Mouse (Mus musculus): Measurements from ENCODE around the gene Nup210l.
A peak's percentile ranks its signal among the peaks of the same experiment; 100 is the strongest.
"Not testable (repeated sequence)": the region's sequence is repeated elsewhere in the genome, so short reads cannot be mapped to it uniquely, and the experiment has no call there.

Nup210l gene

DNA sequence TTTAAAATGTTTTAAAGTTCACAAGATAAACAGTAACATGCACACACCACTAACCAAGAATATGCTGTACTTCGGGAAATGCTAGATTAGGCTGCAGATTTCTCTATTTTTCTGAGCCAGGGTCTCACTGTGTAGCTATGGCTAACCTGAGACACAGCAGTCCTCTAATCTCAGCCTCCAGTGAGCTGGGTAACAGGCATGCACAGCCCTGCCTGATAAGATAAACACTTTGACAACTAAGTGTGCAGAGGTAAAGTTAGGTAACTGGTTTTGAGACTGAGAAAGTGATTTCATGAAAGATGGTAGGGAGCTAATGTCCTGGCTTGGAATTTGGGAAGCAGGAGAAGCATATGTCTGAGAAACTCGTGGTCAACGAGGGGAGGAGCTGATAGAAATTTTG lies 9.5 kb upstream of the Nup210l start:
- no peak for DNase-seq (ENCODE audit: low read depth, low spot score)

GRCm38 (mm10) chr3:90097928-90098327 lies 6.0 kb upstream of the Nup210l start:
- peak; percentile 68 for DNase-seq (ENCODE audit: low read depth, low spot score)

GRCm38 (mm10) chr3:90101010-90101409 lies 2.9 kb upstream of the Nup210l start:
- DNase-seq (ENCODE audit: low read depth, low spot score): no peak

- no peak for DNase-seq (ENCODE audit: low read depth, low spot score)
These were observed 2.3 kb upstream of the Nup210l start for GRCm38 (mm10) chr3:90101673-90102072.

- DNase-seq (ENCODE audit: low read depth, low spot score): no peak
These were observed 1.7 kb upstream of the Nup210l start for GRCm38 (mm10) chr3:90102239-90102638.

DNA sequence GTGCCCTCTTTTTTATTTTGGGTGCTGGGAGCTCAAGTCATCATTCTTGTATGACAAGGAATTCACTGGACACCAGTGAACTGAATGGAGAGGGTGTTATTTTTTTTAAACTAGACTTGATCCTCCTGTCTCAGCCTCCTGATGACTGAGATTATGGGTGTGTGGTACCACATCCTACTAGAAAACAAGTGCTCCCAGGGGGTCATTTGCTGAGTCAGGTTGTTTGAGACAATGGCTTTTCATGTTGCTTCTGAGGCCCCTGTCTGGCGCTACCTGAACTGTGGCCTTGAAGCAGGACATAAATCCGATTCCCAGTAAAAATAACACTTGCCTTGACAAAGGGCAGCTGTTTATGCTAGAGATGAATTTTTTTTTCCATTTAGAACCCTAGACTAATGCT lies 756 bp upstream of the Nup210l start:
- DNase-seq (ENCODE audit: low read depth, low spot score): no peak

DNA sequence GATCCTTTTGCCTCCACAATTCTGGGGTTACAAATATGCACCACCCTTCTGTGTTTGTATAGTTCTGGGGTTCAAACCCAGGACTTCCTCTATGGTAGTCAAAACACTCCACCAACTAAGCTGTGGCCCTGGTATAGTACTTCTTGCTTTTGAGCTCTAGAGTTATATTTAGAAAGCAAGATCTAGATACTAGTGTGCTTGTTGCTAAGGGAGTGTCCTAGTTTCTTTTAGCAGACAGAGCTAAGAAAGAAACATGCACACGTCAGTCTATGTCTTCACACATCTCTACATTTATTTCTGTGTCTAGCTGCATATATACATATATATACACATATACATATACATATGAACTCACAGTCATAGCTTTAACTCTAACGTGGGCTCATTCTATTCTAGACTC lies 7.8 kb downstream of the Nup210l start:
- peak; percentile 56 for DNase-seq (ENCODE audit: low read depth, low spot score)

- peak; percentile 25 for DNase-seq (ENCODE audit: low read depth, low spot score)
These were observed 10.4 kb downstream of the Nup210l start for GRCm38 (mm10) chr3:90114342-90114741.

GRCm38 (mm10) chr3:90115526-90115925 lies 11.6 kb downstream of the Nup210l start:
- DNase-seq (ENCODE audit: low read depth, low spot score): no peak

DNA sequence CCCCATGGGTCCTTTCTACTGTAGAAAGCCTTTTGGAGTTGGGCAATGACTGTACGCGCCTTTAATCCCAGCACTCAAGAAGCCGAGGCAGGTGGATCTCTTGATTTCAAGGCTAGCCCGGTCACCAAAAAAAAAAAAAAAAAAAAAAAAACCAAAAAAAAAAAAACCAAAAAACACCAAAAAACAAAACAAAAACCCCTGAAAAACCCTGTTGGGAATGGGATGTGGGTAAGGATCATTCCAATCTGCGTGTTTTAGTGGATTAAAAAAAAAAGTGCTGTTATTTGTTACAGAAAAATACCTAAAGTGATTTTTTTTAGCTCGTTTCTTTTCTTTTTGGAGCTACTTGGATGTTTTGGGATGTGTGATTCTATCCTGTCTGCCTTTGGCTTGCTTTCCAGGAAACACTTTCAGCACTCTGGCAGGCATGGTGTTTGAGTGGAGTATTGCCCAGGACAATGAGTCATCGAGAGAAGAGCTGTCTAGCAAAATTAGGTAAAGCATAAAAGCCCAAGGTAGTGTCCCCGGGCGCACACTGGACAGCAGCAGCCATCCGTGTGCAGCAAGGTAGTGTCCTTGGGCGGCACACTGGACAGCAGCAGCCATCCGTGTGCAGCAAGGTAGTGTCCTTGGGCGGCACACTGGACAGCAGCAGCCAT lies 14.3 kb downstream of the Nup210l start:
- peak; percentile 90 for DNase-seq (ENCODE audit: low read depth, low spot score)

- not testable (repeated sequence) for DNase-seq (ENCODE audit: low read depth, low spot score)
These were observed 18.1 kb downstream of the Nup210l start for GRCm38 (mm10) chr3:90122036-90122435.

DNA sequence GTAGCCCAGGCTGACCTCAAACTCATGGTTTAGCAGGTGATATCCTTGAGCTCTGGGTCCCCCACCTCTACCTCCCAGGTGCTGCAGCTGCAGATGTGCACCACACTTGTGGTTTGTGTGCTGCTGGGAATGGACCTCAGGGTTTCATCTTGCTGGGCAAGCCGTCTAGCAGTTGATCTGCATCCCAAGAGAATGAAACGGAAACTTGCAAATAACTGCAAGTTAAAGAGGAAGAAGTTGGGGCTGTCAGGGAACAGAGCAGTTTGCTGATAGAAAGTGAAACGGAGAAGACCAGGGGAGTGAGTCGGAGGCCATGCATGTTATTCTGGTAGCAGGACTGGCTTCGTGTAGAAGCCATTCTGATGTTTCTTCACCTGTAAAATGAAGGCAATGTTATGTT lies 21.8 kb downstream of the Nup210l start:
- no peak for DNase-seq (ENCODE audit: low read depth, low spot score)

DNA sequence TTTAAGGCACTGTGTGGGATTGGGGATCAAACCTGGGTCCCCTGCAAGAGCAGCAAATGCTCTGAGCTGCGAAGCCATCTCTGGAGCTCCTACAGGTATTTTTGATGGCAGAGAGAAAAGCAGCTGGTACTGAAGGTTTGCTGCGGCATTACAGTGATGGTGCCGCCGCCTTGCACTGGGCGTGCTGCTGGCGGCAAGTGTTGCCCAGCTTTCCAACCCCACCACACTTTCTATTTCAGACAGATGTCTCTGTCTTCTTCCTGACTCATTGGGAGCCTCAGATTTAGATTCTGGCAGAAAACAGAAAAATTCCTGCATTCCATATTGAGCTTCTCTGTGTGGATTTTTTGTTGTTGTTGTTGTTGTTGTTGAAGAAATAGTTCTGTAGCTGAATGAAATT lies 23.9 kb downstream of the Nup210l start:
- peak; percentile 71 for DNase-seq (ENCODE audit: low read depth, low spot score)

DNA sequence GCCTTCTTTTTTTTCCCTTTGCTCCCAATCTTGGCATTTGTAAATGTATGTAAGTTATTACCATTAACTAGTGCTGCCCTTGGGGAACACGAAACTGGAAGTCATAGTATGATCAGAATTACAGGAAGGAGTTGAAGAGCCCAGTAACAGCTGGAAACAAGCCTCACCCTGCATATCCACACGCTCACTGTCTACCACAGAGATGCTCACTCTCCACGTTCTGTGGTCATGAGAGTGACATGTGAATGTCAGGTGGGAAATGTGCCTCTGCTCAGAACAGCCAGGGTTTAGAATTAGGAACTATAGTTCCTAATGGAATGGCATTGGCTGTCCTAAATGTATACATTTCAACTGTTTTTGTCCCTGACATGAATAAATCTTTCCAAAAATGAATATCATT lies 28.8 kb downstream of the Nup210l start:
- no peak for DNase-seq (ENCODE audit: low read depth, low spot score)

- DNase-seq (ENCODE audit: low read depth, low spot score): no peak
These were observed 29.4 kb downstream of the Nup210l start for GRCm38 (mm10) chr3:90133331-90133730.

GRCm38 (mm10) chr3:90134483-90134882 lies 30.6 kb downstream of the Nup210l start:
- DNase-seq (ENCODE audit: low read depth, low spot score): no peak

DNA sequence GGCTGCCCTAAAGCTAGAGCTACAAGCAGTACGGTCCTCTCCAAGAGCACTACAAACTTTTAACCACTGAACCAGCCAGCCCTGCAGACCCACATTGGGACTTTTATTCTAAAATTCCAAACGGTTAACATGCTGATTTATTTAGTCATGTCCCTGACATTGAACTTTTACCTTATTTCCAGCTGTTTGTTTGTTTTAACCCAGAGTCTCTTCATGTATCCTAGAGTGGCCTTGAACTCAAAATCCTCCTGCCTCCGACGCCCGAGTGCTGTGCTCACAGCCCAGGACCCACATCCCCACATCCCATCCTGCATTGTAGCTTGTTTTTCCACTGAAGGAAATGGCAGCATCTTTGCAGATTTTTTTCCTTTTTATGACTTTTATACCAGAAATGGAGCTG lies 31.1 kb downstream of the Nup210l start:
- no peak for DNase-seq (ENCODE audit: low read depth, low spot score)

DNA sequence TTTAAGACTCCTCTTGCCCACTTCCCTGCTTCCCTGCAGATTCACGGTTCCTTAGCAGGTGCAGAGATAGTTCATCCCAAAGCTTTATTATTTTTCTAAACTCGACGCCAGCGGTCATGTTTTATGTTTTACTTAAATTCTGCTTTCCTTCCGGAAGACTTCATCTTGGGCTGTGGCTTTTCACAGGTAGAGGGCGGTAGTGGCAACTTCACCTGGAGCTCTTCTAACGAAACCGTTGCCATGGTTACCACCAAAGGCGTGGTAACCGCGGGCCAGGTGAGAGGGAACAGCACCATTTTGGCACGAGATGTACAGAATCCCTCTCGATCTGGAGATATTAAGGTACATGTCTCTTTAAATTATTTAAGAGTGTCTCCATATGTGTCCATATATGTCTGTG lies 32.7 kb downstream of the Nup210l start:
- peak; percentile 28 for DNase-seq (ENCODE audit: low read depth, low spot score)

GRCm38 (mm10) chr3:90137606-90138005 lies 33.7 kb downstream of the Nup210l start:
- DNase-seq (ENCODE audit: low read depth, low spot score): no peak

GRCm38 (mm10) chr3:90139962-90140361 lies 36.0 kb downstream of the Nup210l start:
- DNase-seq (ENCODE audit: low read depth, low spot score): no peak

DNA sequence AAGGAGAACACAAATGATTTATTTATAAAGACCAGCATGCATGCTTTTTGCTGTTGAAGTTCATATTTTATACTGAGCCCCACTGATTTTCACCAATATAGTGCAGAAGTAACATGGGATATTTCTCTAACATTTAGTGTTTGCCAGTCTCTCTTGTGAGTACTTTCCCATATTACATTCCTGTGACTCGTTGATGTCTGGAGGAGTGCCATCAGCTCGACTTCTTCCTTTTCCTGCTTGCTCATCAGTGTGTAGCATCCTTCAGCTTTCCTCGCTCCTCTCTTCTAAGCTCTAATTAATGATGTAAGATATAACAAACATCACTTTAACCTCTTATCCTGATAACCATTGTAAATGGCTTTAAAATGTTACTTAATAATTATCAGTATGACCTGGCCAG lies 41.5 kb downstream of the Nup210l start:
- DNase-seq (ENCODE audit: low read depth, low spot score): peak; percentile 5

DNA sequence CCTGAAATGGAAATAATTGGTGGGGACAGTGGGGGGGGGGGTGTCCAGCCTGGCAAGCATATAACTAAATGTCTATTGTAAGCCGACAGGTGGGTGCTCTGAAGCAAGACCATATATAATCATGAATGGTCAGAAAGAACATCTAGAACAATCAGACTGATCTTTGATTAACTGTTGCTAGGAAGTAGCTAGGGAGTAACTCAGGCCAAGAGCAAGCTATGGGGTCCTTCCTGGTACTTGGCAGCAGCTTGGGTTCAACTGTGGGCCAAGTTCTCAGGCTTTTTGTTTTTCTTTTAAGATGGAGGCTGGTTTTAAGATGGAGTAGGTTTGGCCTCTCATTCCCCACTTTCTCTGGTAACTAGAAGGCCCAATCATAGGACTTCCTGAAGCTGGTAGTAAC lies 42.7 kb downstream of the Nup210l start:
- DNase-seq (ENCODE audit: low read depth, low spot score): no peak

DNA sequence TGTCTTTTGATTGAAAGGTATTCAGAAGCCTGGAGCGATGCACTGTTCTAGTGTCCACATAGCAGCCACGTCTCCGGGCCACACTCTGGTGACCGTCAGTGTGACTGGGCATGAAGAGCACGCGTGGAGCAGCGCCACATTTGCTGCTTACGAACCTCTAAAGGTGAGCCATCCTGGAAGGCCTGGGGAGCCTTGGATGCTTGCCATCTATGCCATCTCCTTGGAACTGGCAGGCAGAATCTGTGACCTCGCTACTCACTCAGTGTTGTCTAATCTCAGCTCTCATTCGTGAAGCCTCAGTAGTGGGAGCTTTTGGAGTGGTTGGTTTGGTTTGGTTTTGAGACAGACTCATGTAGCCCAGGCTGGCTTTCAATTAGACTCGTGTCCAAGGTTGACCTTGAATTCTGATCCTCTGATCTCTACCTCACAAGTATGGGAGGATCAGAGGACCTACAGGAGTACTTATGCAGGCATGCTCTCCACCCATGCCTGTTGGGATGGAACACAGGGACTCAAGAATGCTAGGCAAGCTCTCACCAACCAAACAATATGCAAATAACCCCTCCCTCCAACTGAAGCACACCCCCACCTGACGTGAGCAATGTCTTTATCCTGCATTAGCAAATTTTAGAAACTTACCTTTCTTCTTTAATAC lies 47.3 kb downstream of the Nup210l start:
- DNase-seq (ENCODE audit: low read depth, low spot score): no peak

- DNase-seq (ENCODE audit: low read depth, low spot score): peak; percentile 24
These were observed 52.1 kb downstream of the Nup210l start for GRCm38 (mm10) chr3:90155996-90156395.

Measured in brain, adult 2 months (tissue).